Mouse (Mus musculus): ENCODE measurements around the gene Cpsf3.

Gene Cpsf3

GRCm38 (mm10) chr12:21289651-21290050, 4.5 kb downstream of the Cpsf3 start:
- DNase-seq (ENCODE audit: low read depth, low spot score) = no peak

GRCm38 (mm10) chr12:21298856-21299255, 13.7 kb downstream of the Cpsf3 start:
- DNase-seq (ENCODE audit: low read depth, low spot score) = no peak

- DNase-seq (ENCODE audit: low read depth, low spot score) = no peak
Measured at GRCm38 (mm10) chr12:21301324-21301723, 16.1 kb downstream of the Cpsf3 start.

GRCm38 (mm10) chr12:21301932-21302331, 16.7 kb downstream of the Cpsf3 start:
- DNase-seq (ENCODE audit: low read depth, low spot score) = no peak

GRCm38 (mm10) chr12:21302361-21302783, 17.2 kb downstream of the Cpsf3 start:
- no peak for DNase-seq (ENCODE audit: low read depth, low spot score)

- DNase-seq (ENCODE audit: low read depth, low spot score) = no peak
Measured at GRCm38 (mm10) chr12:21305741-21306140, 20.6 kb downstream of the Cpsf3 start.

- no peak for DNase-seq (ENCODE audit: low read depth, low spot score)
Measured at GRCm38 (mm10) chr12:21306721-21307120, 21.5 kb downstream of the Cpsf3 start.

- no peak for DNase-seq (ENCODE audit: low read depth, low spot score)
Measured at GRCm38 (mm10) chr12:21312201-21312600, 27.0 kb downstream of the Cpsf3 start.

- peak; percentile 92 for DNase-seq (ENCODE audit: low read depth, low spot score)
Measured at GRCm38 (mm10) chr12:21315923-21316868, 31.0 kb downstream of the Cpsf3 start, which contains the start of gene Iah1. Iah1 (plus strand) TSS chr12:21316389.

- no peak for DNase-seq (ENCODE audit: low read depth, low spot score)
Measured at GRCm38 (mm10) chr12:21316869-21317265, 31.7 kb downstream of the Cpsf3 start.

- peak; percentile 85 for DNase-seq (ENCODE audit: low read depth, low spot score)
Measured at GRCm38 (mm10) chr12:21318143-21318895, 33.1 kb downstream of the Cpsf3 start.

GRCm38 (mm10) chr12:21320317-21320716, 35.1 kb downstream of the Cpsf3 start:
- DNase-seq (ENCODE audit: low read depth, low spot score) = no peak

- no peak for DNase-seq (ENCODE audit: low read depth, low spot score)
Measured at GRCm38 (mm10) chr12:21321170-21321569, 36.0 kb downstream of the Cpsf3 start.

GRCm38 (mm10) chr12:21322296-21322695, 37.1 kb downstream of the Cpsf3 start:
- no peak for DNase-seq (ENCODE audit: low read depth, low spot score)

- no peak for DNase-seq (ENCODE audit: low read depth, low spot score)
Measured at GRCm38 (mm10) chr12:21322856-21323255, 37.7 kb downstream of the Cpsf3 start.

- DNase-seq (ENCODE audit: low read depth, low spot score) = no peak
Measured at GRCm38 (mm10) chr12:21324101-21324500, 38.9 kb downstream of the Cpsf3 start.

GRCm38 (mm10) chr12:21325266-21325665, 40.1 kb downstream of the Cpsf3 start:
- no peak for DNase-seq (ENCODE audit: low read depth, low spot score)

GRCm38 (mm10) chr12:21326325-21326724, 41.1 kb downstream of the Cpsf3 start:
- no peak for DNase-seq (ENCODE audit: low read depth, low spot score)

- DNase-seq (ENCODE audit: low read depth, low spot score) = no peak
Measured at GRCm38 (mm10) chr12:21329661-21330400, 44.6 kb downstream of the Cpsf3 start.

GRCm38 (mm10) chr12:21330961-21331576, 45.9 kb downstream of the Cpsf3 start:
- no peak for DNase-seq (ENCODE audit: low read depth, low spot score)

- no peak for DNase-seq (ENCODE audit: low read depth, low spot score)
Measured at GRCm38 (mm10) chr12:21331711-21332110, 46.5 kb downstream of the Cpsf3 start.

Measured in ZHBTc4 (cell line).